Mouse (Mus musculus) limb, embryonic 14.5 days (tissue): Measurements from ENCODE around the gene Lekr1. TPM values are rescaled to one million over a fixed set of nuclear protein-coding genes. Genes with fewer than 3 reads are reported as not detected.

Experiments used
- ATAC-seq: fragments of 200-750 bp; cut with Nextera tagmentation; 2 replicates; pipeline ENCODE4 v1.8.0; 2017; ENCODE audit warnings: low read depth, moderate number of reproducible peaks, moderate TSS enrichment; ENCODE audit not compliant: low FRiP score
- DNase-seq: peaks from one replicate; pipeline ENCODE4 v3.0.0-alpha.2; 2015; ENCODE audit warnings: low spot score
- H3K27ac ChIP-seq: fragments of 300-500 bp; sonication (generic); replicated peaks from 2 replicates; pipeline ENCODE4 v1.5.1; 2014; ENCODE audit warnings: low read depth, mild to moderate bottlenecking, low read length, moderate library complexity, mixed read lengths
- H3K27me3 ChIP-seq: fragments of 300-500 bp; sonication (generic); 2 replicates; pipeline ENCODE4 v1.6.1; 2014; ENCODE audit warnings: low read length, mixed read lengths; ENCODE audit not compliant: control insufficient read depth, insufficient read depth
- H3K36me3 ChIP-seq: fragments of 300-500 bp; sonication (generic); 2 replicates; pipeline ENCODE4 v1.6.1; 2014; ENCODE audit warnings: mild to moderate bottlenecking, low read length, moderate library complexity, mixed read lengths; ENCODE audit not compliant: control insufficient read depth, insufficient read depth
- H3K4me1 ChIP-seq: fragments of 300-500 bp; sonication (generic); 2 replicates; pipeline ENCODE4 v1.6.1; 2014; ENCODE audit warnings: antibody characterized with exemption, low read length, mixed read lengths; ENCODE audit not compliant: control insufficient read depth, insufficient read depth
- H3K4me2 ChIP-seq: fragments of 300-500 bp; sonication (generic); replicated peaks from 2 replicates; pipeline ENCODE4 v1.6.1; 2014; ENCODE audit warnings: low read depth, mild to moderate bottlenecking, low read length, moderate library complexity; ENCODE audit not compliant: severe bottlenecking
- H3K4me3 ChIP-seq: fragments of 300-500 bp; sonication (generic); replicated peaks from 2 replicates; pipeline ENCODE4 v1.5.1; 2014; ENCODE audit warnings: low read length
- H3K9ac ChIP-seq: fragments of 300-500 bp; sonication (generic); 2 replicates; pipeline ENCODE4 v1.6.1; 2014; ENCODE audit warnings: mild to moderate bottlenecking, low read depth, low read length, moderate library complexity; ENCODE audit not compliant: severe bottlenecking
- H3K9me3 ChIP-seq: fragments of 300-500 bp; sonication (generic); 2 replicates; pipeline ENCODE4 v1.6.1; 2016; ENCODE audit warnings: low read length; ENCODE audit not compliant: control insufficient read depth
- POLR2A ChIP-seq: fragments of 200-500 bp; IDR thresholded peaks from 2 replicates; pipeline ENCODE4 v1.8.0; 2012; ENCODE audit warnings: inconsistent platforms, mild to moderate bottlenecking, moderate library complexity, borderline replicate concordance; ENCODE audit not compliant: insufficient read depth, insufficient read length; ENCODE audit errors: extremely low read depth
- WGBS: fragments of 180-500 bp; shearing (Covaris S2); extraction: QIAGEN DNeasy Blood & Tissue Kit; methylation state at CpG from one replicate; pipeline ENCODE4 v1.1.7; 2014; 5-methylcytosine and 5-hydroxymethylcytosine counted together
- polyA plus RNA-seq, 2 experiments: library from polyadenylated mRNA; depleted of rRNA in 1 of 2; stranded (reverse) in 1 of 2; unstranded in 1 of 2; fragments of >200 nt; fragmentation: Nextera tagmentation in 1 of 2; extraction: Ambion mirVana in 1 of 2; gene quantifications; 2 replicates each; pipeline versions ENCODE4 v1.2.1 to v1.2.3; 2012 to 2014

Gene Lekr1
- polyA plus RNA-seq, 2 experiments = 5.2 to 6.9 TPM

DNA sequence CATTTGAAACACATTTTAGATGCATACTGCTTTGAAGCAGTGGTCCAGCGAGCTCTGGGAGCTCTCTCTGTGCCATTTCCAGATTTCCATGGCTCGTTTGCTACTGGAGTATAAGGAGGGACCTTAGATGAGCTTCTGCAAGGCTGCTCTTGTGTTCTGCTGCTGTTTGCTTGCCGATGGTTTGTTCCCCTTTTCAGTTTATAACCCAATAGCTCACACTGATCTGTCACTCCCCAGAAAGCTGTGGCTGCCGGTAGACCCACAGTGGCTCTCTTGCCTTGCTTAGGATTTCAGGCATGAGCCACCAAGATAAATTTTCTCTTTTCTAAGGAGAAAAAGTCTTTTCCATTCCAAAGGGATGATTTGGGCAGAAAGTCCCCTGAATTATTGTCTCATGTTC is 152.6 kb downstream of the Lekr1 start:
- Histone ChIP-seq H3K9ac (no peak overlapping the region), H3K4me3 (no peak overlapping the region), H3K9me3 (no peaks in the 10 kb centered on the region), H3K36me3 (no peaks in the 10 kb centered on the region), H3K27me3 (no peaks in the 10 kb centered on the region), H3K4me1 (peaks cover 10% of the 10 kb centered on the region; the same call in 1 of the 2 replicates), H3K27ac (no peak overlapping the region), H3K4me2 (no peak overlapping the region)
- TF ChIP-seq POLR2A = no peak
- ATAC-seq = no peak
- no peak for DNase-seq
- 63% methylated on average over 4 of the region's 4 CpGs for WGBS

GRCm38 (mm10) chr3:65819841-65820240 is 153.8 kb downstream of the Lekr1 start:
- DNase-seq = no peak
- ATAC-seq = no peak
- no peak overlapping the region for H3K4me2 ChIP-seq
- no peak overlapping the region; the same call in 1 of the 2 replicates for H3K27ac ChIP-seq
- H3K9me3 ChIP-seq = no peaks in the 10 kb centered on the region
- H3K27me3 ChIP-seq = no peaks in the 10 kb centered on the region
- no peaks in the 10 kb centered on the region for H3K36me3 ChIP-seq
- H3K9ac ChIP-seq = no peak overlapping the region
- H3K4me1 ChIP-seq = peaks cover 10% of the 10 kb centered on the region; the same call in 1 of the 2 replicates
- WGBS = 28% methylated on average over 6 of the region's 6 CpGs
- H3K4me3 ChIP-seq = no peak overlapping the region
- TF ChIP-seq POLR2A = no peak

DNA sequence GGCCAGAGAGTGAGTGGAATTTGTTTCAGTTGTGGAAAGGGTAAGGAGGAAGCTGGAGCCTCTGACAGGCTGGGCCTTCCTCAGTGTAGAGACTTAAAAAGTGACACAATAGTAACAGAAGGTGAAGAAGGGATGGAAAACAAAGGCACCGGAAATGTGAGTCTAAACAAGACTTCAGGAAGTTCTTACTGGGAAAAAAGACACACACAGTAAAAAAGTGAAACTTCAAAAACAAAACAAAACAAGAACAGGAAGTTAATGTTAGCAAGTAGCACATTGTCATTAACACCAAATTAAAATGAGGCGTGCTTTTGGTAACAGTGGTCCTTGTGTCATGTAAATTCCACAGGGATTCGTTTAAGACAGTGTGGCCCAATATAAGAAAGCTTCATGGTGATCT is 158.9 kb downstream of the Lekr1 start:
- H3K36me3 ChIP-seq = no peaks in the 10 kb centered on the region
- 49% methylated on average over 3 of the region's 3 CpGs for WGBS
- no peak overlapping the region for H3K27ac ChIP-seq
- H3K9me3 ChIP-seq = no peaks in the 10 kb centered on the region
- no peaks in the 10 kb centered on the region for H3K27me3 ChIP-seq
- H3K4me2 ChIP-seq = no peak overlapping the region
- peaks cover 11% of the 10 kb centered on the region for H3K4me1 ChIP-seq
- H3K4me3 ChIP-seq = no peak overlapping the region
- no peak overlapping the region for H3K9ac ChIP-seq
- no peak for DNase-seq
- ATAC-seq = no peak
- TF ChIP-seq POLR2A = no peak

DNA sequence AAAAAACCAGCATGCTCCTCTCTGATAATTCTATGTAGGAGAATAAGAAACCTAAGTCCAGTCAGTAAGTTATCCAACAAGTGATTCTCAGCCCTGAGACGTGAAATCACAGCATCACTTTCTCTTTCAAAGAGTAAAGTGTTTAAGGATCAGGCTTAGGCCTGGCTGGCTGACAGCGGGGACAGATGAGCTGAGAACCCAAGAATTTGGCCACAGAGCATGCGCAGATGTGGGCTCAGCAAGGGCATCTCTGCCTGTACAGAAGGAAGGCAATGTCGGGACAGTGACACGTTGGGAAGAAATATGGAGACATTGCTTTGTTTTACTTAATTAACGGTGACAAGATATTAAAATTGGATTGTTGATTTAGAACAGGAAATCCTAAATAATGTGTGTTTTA is 160.7 kb downstream of the Lekr1 start:
- Histone ChIP-seq H3K4me2 (no peak overlapping the region), H3K9ac (no peak overlapping the region), H3K27me3 (no peaks in the 10 kb centered on the region), H3K4me3 (no peak overlapping the region), H3K4me1 (peaks cover 13% of the 10 kb centered on the region), H3K27ac (no peak overlapping the region), H3K36me3 (no peaks in the 10 kb centered on the region), H3K9me3 (no peaks in the 10 kb centered on the region)
- no peak for TF ChIP-seq POLR2A
- 82% methylated on average over 6 of the region's 6 CpGs for WGBS
- no peak for DNase-seq
- ATAC-seq = no peak

- Histone ChIP-seq H3K9ac (no peak overlapping the region), H3K4me1 (peaks cover 13% of the 10 kb centered on the region), H3K9me3 (no peaks in the 10 kb centered on the region), H3K27ac (no peak overlapping the region), H3K4me2 (no peak overlapping the region), H3K4me3 (no peak overlapping the region), H3K36me3 (no peaks in the 10 kb centered on the region), H3K27me3 (no peaks in the 10 kb centered on the region)
- TF ChIP-seq POLR2A = no peak
- no peak for DNase-seq
- no peak for ATAC-seq
- WGBS = 79% methylated on average over 5 of the region's 5 CpGs
These were observed 161.4 kb downstream of the Lekr1 start for GRCm38 (mm10) chr3:65827400-65827799.

- no peak for TF ChIP-seq POLR2A
- no peak for ATAC-seq
- Histone ChIP-seq H3K9me3 (no peaks in the 10 kb centered on the region), H3K4me1 (peaks cover 13% of the 10 kb centered on the region), H3K36me3 (no peaks in the 10 kb centered on the region), H3K4me2 (no peak overlapping the region), H3K27ac (no peak overlapping the region), H3K9ac (no peak overlapping the region), H3K4me3 (no peak overlapping the region), H3K27me3 (no peaks in the 10 kb centered on the region)
- DNase-seq = no peak
- 75% methylated on average over 3 of the region's 3 CpGs for WGBS
These were observed 162.0 kb downstream of the Lekr1 start for GRCm38 (mm10) chr3:65828020-65828419.
